Mouse (Mus musculus) embryo, embryonic 10 days (tissue): Measurements from ENCODE around the gene Ggn.
"Not testable (repeated sequence)": the region's sequence is repeated elsewhere in the genome, so short reads cannot be mapped to it uniquely, and the experiment has no call there.

ENCODE experiments used
- DNase-seq: peaks from one replicate; pipeline ENCODE4 v3.0.0-alpha.2; 2015; ENCODE audit warnings: low spot score

Gene Ggn

GRCm38 (mm10) chr7:29212775-29213560 lies 43.0 kb downstream of the Ggn start:
- not testable (repeated sequence) for DNase-seq

- peak; percentile 84 for DNase-seq
These were observed 43.7 kb downstream of the Ggn start, which contains the start of gene Catsperg1 for GRCm38 (mm10) chr7:29213675-29214082. TSS of gene Catsperg1 (minus strand) at chr7:29214035.

DNA sequence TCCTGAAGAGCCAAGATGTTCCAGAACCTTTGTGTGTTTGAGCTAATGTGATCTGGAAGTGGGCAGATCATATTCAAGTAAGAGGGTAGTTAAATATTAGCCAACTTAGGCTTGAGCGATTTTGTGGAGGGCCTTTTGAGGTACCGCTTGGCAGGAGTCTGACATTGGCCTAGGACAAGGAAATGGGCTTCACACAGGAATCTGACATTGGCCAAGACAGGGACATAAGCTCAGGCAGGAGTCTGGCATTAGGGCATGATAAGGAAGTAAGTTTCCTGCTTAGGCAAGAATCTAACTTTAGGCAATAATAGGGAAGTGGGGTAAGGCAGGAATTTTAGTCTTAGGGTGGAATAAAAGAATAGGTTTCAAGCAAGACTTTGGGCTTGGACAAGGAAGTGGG lies 44.2 kb downstream of the Ggn start:
- no peak for DNase-seq

DNA sequence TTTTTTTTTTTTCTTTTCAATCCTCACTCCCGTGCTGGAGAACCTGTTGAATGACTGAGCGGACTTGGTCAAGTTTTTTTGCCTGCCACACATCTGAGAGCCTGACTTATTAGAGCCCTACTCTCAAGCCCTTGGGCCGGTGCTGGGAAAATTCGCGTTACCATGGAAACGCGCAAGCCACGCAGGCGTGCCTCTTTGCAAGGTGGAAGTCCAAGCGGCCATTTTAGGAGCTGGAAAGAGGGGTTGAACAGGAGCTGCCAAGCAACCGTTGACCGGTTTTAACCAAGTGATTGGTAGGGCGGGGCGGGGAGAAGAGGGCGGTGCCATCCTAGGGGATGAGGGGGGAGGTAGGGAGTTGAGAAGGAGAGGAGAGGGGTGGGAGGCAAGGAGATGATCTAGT lies 44.8 kb downstream of the Ggn start:
- no peak for DNase-seq
